Mouse (Mus musculus) right cerebral cortex, adult 18-20 months (tissue): ENCODE results near the gene Palld.

ENCODE experiments used
- DNase-seq: peaks from one replicate; pipeline ENCODE4 v3.0.0; 2022; ENCODE audit warnings: mixed read lengths

Palld gene

DNA sequence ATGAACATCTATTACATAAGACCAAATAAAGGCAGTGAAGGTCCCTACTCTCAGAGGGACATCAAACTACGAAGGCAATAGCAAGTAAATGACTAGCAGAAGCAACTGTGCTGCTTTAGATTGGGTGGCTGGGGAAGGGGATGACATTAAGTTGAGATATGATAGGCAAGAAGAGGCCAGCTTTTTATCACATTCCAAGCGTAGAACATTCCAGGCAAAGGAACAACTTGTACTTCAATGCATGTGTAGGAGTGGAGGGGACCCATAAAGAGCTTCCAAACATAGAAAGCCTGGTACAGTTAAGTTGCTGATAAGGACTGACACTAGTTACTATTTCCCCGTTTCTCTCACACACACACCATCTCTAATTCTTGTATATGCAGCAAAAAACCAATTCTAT lies 221.3 kb downstream of the Palld start:
- DNase-seq = no peak

DNA sequence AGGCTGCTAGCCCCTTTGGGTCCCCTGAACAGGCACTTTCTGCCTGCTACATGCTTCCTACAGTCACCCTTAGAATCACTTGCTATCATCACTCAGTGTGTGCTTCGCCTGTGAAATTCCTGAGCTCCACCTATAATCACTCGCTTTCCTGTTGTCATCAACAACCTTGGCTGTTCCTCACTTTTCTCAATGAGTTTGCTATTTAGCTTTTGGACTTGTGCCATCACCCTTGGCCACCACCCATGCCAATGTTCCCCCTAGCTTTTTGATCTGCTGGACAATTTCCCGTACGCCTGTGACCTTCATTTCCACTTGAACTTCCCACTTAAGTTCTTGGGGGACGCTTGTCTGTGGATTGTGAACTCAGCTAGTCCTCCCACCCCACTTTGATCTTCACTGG lies 225.3 kb downstream of the Palld start:
- DNase-seq = no peak

DNA sequence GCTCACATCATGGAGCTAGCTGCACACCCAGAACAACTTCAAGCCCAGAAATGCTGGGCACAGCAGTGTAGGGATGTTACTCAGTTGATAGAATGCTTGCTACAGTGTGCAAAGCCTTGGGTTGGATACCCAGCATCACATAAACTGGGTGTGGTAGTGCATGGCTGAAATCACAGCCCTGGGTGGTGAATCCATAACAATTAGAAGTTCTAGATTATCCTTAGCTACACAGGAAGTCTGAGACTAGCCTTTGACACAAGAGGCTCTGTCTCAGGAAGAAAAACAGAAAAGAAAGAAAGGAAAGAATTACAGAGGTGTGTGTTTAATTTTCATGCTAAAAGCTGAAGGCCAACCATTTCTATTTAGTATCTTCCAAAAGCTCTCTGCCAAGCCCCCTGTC lies 231.3 kb downstream of the Palld start:
- no peak for DNase-seq

DNA sequence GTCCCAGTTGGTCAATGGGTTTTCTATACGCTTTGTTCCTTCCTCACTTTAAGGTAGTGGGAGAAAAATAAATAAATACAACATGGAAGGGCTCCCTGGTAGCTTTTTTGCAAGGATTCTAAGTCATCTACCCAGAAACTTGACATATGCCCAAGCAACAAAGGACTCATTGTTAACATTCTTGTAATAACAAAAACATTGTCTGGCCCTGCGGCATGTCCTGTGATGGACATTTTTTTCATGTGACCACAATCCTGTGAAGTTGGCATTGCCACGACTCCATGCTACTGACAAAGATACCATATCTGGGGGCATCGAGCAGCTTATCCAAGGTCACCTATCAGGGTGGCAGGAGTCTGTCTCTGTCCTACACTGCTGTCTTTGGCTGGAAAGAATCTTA lies 232.1 kb downstream of the Palld start:
- DNase-seq = no peak

DNA sequence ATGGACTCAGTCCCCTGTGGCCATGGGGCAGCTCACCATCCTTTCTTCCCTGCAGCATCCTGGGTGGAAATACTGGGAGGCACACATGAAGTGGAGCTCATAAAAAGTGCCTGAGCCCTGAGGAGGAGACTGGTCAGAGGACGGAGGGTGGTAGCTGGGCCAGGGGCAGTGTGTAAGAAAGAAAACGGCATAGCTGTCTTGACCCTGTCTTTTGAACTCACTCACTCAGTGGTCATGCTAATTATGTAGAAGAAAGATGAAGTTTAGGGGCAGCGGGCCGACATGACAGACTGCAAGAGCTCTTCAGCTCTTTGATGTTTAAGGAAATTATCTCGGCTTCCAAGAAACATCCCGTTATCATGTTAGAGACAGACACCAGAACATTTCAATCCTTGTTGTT lies 235.6 kb downstream of the Palld start:
- no peak for DNase-seq

DNA sequence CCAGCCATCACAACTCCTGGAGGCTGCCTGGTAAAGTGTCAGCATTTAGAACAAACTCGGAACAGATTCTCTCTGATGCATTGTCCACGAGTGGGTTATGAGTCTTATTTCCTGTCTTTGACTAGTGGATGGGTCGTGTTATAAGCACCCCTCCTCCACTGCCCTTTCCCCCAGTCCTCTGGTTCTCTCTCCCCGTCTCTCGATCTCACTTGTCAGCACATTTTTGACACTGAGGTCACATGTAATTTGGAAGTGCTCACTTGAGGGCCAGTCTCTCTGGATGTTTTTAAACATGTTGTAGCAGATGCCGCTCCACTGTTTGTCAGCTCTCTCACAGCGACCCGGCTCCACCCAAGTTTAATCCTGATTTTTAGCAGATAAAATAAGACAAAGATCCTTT lies 237.5 kb downstream of the Palld start:
- DNase-seq = no peak

DNA sequence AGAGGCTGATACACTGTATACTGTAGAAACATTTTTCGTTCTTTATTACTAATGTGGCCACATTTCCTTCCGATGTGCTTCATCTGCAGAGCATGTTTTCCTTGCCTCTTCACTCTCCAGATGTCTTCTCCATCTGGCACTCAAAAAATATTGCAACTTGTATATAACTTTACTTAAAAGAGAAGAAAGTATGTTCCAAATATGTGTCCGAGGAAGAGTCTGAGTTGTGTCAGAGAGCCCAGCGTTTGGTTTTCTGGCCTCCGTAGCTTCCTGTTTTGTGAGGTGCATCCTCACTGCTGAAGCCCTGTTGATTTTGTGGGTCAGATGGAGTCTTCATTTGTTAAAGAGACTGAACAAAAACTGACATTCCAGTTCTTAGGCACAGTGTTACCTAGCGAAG lies 238.3 kb downstream of the Palld start:
- DNase-seq = no peak

DNA sequence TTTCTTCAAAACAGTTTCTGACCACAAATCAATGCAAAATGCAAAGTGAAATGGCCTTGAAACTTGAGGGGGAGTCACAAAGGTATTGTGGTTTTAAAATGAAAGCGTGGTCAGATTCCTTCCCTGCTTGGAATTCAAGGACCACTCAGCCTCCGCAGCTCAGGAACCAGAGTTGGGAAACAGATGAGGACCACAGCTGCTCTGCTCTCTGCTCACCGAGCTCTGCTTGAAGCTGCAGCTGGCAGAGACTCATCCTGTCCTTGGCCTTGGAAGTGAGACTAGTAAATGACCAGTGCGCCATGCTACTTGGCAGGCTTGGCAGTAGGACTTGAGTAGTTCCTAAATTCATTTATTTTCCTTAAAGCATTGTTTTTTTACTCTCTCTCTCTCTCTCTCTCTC lies 239.7 kb downstream of the Palld start:
- DNase-seq = no peak

DNA sequence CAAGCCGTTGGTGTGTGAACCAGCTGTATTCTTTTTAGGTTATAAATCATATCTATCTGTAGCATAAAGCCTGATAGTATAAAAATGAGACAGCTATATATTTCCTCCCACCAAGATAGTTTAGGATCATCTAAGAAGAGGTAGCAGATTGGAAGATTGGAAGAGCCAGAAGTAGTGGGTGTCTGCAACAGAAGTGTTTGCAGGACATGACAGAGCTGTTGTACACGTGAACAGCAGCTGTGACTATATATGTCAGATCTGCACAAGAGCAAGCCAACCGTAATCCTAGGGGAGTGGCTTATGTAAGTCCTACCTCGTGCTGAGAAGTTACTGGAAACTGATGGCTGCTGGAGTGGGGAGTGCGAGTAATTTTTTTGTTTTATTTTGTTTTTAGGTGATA lies 240.9 kb downstream of the Palld start:
- no peak for DNase-seq

DNA sequence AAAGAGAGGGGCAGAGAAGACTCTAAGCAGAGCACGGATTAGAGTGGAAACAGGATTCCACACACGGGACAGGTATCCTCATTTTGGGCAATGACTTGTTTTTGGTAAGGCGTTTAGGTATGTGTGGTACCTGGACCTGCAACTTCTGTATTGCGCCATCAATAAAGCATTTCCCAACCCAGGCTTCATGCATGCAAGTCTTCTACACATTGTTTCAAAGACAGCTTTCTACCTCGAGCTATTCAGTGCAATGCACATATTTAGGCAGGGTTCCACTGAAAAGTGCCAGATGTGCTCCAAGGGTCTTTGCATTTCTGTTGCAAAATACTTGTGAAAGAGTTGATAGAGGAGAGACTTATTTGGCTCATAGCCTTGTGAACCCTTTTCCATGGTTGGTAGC lies 241.5 kb downstream of the Palld start:
- DNase-seq = no peak

DNA sequence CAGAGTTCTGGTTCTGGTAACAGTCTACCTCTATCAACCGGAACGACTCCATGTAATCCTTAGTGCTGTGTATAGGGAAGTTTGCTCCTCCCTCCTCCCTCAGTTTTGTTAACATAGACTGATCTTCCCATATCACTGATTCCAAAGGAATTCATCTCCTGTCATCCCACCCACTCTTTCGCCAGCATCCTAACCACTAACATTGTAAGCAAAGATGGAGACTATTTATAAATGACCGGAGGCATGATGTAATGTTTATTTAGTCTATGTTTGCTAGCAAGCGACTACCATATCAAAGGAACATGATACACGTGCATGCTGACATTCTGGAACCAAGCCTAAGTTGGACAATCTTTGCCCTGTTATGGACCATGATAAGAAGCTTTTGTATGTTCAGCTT lies 250.5 kb downstream of the Palld start:
- DNase-seq = no peak

DNA sequence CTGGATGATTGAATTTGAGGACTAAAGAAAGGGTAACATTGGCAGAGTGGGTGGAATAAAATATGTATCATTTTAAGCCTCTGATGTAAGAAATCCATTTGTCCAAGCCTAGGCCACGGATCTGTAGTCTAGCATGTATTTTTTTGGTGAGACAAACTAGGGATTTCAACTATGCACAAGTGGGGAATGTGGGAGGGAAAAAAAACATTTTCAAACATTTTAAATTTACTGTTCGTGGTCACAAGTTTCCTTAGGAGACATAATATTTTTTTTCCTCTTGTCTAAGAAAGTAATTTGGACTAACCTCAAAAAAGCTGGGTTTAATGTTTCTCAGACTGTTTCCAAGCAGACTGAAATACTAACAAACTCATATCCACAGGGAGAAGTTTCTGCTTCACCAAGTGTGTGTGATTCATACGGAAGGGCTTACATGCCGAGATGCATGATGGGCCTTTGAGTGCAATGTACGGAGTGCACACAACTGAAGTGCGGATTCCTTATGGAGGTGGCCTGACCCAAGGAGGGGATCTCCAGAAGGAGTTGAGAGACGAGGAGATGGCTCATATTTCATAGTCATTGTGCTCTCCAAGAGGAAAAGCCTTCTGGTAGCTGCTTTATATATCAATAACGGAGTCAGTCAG lies 256.2 kb downstream of the Palld start:
- DNase-seq = no peak

DNA sequence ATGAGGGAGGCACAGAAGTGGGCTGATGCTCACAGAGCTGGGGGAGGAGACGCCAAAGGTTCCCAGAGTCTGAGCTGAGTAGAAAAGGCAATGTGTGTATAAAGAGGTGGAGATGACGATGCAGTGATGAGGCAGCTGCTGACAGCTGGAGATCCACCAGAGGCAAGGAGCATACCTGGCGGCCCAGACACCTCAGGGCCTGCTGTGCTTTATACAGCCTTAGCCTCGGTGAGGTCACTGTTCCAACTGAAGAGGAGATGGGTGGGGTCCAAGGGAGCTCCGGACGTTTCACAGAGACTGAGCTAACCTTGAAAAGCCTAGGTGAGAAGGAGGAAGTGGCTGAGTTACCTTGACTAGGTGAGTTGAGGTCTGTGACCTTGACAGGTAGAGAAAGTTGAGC lies 256.8 kb downstream of the Palld start:
- DNase-seq = no peak

DNA sequence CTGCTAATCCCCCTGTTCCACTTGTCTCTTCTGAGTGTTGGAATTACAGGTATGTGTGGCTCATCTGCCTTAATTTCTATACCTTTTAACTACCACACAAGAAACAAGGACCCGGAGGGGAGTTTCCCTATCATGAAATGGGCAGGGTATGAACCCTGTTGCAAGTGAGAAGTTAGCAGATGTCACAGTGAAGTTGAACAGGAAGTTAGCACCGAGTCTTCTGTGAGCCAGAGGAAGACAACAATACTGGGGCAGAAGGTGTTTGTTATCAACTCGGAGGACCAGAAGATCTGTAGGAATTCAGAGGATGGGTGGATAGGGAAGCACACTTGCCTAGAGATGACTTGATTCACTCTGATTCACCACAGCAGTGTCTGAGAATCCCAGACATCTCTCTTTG lies 259.3 kb downstream of the Palld start:
- no peak for DNase-seq

DNA sequence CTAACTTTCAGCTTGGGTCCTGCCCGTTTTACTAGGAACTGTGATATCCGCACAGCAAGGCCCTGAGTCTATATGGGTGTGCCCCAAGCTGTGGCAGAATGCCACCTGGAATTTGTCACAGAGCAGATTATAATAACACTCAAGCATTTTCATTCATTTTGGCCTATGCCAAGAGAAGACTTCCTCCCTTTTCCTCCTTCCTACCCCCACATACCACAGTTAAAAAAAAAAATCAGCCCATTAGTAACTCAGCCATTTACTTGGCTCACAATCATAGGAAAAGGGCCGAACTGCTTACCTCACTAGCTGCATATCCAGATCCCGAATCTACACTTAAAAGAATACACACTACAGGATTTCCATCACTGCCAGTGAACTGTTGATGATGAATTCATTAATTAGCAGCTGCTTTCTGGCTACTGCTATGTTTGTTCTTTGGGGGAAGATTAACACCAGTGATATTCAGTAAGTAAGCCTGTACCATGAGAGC lies 260.1 kb downstream of the Palld start:
- no peak for DNase-seq

DNA sequence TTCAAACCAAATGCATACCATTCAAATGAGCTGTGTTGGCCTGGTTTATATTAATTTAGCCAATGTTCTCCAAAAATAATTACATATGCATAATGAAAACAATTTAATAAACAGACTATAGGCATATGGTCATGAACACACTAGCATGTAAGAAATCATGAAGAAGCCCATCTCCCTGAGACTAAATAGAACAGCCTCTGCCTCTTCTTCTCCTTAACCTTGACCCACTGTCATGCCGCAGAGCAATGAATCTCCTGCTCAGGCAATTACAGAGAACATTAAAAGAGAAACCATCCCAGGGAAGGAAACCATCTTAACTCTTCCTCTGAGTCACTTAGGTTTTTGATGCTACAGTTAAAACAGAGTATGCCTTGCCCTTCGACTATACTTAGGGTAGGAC lies 262.9 kb downstream of the Palld start:
- DNase-seq = no peak

DNA sequence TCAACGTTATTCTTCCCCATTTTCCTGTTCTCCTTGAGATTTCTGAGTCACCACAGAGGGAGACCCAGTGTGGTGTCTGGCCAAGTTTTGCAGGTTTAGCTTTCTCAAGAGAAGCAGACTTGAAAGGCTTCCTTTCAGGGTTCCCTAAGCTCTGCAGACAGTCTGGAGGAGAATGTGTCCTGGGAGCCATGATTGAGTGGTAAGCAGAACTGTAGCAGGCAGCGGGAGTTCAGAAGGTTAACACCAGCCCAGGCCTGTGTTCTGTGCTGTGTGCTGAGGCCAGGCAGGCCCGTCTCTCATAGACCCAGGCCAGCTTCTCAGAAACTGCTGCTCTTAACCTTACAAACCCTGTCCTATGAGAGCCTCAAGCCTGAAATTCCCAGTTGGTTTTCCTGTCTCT lies 263.5 kb downstream of the Palld start:
- DNase-seq = no peak

DNA sequence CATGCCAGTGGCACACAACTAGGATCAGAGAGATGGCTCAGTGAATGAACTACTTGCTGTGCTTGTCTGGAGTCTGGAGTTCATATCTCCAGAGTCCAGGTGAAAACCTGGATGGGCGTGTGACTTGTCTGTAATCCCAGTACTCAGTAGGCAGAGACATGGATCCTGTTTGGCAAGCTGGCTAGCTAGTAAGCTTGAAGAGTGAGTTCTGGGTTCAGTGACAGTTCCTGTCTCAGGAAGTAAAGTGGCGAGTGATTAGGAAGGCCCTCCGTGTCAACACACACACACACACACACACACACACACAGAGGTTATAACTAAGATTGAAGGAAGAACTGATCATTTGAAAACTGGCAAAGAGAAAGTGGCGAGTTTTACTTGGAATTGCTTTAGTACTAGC lies 264.8 kb downstream of the Palld start:
- DNase-seq = no peak

DNA sequence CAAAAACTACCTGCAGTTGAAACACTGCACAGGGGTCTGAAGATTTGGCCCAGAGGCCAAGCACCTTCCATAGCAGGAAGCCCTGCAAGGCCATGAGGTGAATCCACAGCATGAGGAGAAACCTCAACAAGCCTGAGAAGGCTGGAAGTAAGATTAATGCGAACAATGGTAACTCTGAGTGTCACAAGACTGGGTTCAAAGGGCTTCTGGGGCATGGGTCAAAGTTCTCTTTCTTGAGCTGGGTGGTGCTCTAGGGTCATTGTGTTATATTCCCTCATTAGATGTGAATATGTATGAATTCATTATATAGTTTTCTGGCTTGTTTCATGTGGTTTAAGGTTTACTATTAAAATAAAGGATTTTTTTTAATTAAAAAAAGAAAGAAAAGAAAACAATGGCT lies 267.7 kb downstream of the Palld start:
- no peak for DNase-seq

DNA sequence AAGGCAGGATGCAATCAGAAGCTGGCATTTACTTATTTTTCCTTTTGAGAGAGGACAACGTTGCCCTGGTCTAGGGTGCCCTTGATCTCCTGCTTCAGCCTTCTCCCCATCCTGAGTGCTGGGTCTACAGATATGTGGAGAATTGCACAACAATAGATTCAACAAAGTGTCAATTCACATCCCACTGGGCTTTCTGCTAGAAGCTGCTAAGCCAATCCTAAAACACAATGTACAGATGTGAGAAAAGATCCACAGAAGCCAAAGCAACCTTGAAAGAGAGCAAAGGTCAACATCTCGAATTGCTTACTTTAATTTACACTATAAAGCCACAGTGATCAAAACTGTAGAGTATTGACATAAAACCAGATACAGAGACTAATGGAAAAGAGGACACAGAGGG lies 270.2 kb downstream of the Palld start:
- DNase-seq = no peak

DNA sequence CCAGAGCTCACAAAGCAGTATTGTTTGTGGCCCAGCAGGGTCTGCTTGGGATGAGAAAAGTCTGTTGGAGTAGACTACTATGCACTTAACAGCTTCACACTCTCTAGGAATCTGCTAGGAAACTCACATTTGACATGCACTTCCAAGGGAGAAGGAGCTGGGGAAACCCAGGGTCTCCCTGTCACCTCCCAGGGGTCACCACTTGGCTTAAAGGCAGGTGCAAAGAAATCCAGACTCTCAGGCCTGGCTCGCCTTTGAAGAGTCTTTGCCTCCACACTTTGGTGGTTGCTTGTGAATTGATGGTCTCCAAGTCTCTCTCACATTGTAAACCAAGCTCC lies 272.9 kb downstream of the Palld start:
- no peak for DNase-seq

DNA sequence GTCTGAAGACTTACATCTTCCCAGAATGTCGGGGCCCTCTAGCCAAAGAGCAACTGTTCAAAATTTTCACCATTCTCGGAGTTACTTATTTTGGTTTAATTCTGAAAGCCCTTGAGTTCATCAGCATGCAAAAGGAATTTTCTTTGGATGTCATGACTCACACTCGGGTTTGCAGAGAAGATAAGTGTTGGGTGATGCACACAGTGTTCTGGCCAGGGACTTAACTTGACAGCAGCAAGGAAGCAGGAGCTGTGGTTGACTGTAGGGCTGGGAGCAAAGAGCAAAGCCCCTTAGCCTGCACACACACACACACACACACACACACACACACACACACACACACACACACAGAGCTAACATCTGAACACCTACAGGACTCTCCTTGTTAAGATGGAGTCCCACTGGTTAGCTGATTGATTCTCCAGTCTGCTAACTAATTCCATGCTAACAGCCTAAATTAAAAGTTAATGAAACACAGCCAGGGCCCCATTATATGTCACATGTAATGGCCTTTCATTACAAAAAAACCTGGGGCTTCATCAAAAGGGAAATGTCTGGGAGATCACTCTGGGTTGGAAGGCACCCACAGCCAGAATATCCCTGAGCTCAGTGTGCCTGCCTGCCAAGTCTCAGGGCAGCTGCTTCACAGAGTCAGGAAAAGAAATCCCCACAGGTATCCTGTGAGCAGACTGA lies 273.4 kb downstream of the Palld start:
- no peak for DNase-seq

DNA sequence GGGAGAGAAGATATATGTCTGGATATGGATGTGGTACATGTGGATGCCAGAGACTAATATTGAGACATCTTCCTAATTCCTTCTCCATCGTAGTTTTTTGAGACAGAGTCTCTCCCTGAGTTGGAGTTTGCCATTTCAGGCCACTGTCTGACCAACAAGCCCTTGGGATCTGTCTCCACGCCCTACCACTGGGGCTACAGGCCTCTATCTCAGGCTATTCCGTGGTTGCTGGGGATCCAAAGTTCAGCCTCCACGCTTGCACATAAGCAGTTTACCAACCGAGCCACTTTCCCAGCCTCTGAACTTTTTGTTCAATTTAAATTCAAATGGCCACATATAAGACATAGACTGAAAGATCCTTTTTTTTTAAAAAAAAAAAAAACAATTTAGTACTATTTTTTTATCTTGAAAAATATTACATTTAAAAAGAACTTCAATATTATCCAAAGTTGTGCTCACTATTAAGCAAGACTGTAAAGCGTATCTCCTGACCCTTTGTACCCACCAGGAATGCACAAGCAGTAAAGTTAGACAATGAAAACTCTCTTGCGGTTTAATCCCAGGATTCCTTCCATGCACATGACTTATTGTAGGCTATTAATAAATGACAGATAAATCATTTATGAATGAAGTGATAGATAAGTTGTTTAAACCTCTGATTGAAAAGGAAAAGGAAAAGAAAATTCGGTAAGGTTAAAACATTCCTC lies 276.1 kb downstream of the Palld start:
- no peak for DNase-seq

DNA sequence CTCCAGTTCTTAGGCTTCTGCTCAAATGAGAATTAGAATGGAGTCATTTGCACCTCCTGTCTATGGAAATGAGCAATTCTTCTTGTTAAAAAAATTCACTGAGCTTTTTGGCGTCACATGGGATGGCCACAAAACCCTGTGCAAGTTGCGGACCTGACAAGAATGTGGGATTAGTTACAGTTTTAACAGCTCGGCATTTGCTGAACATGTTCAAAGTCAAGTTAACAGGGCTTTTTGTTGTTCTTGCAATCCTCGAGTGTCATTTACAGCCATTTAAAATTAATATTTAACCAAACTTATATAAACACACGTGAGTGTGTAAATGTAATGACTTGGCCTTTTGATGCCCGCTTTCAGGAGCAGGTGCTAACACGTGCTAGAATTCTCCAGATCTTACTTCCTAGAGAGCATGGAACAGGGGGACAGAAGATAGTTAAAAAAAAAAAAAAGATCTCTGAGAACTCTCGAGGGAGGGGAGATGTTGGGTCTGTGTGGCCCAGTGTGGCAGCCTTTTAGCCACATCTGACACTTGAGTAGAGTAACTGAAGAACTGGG lies 276.8 kb downstream of the Palld start:
- DNase-seq = no peak
